Mouse (Mus musculus) intestine, postnatal 0 days (tissue): Measurements from ENCODE around the gene Actl6b. TPM values are rescaled to one million over a fixed set of nuclear protein-coding genes. Genes with fewer than 3 reads are reported as not detected.

Source experiments
- ATAC-seq: fragments of 200-750 bp; cut with Nextera tagmentation; 2 replicates; pipeline ENCODE4 v1.8.0; 2017; ENCODE audit warnings: mild to moderate bottlenecking, moderate TSS enrichment, moderate library complexity
- H3K27ac ChIP-seq: fragments of 300-500 bp; sonication (generic); 2 replicates; pipeline ENCODE4 v1.5.1; 2014; ENCODE audit warnings: mild to moderate bottlenecking, low read depth, low read length, moderate library complexity
- H3K27me3 ChIP-seq: fragments of 300-500 bp; sonication (generic); replicated peaks from 2 replicates; pipeline ENCODE4 v1.6.1; 2014; ENCODE audit warnings: low read length, mixed read lengths; ENCODE audit not compliant: control insufficient read depth, insufficient read depth
- H3K36me3 ChIP-seq: fragments of 300-500 bp; sonication (generic); 2 replicates; pipeline ENCODE4 v1.6.1; 2014; ENCODE audit warnings: mild to moderate bottlenecking, moderate library complexity; ENCODE audit not compliant: control insufficient read depth, insufficient read depth
- H3K4me1 ChIP-seq: fragments of 300-500 bp; sonication (generic); replicated peaks from 2 replicates; pipeline ENCODE4 v1.6.1; 2014; ENCODE audit warnings: antibody characterized with exemption, low read length, mixed read lengths; ENCODE audit not compliant: control insufficient read depth, insufficient read depth
- H3K4me2 ChIP-seq: fragments of 300-500 bp; sonication (generic); replicated peaks from 2 replicates; pipeline ENCODE4 v1.6.1; 2014; ENCODE audit warnings: low read depth, mild to moderate bottlenecking, moderate library complexity
- H3K4me3 ChIP-seq: fragments of 300-500 bp; sonication (generic); 2 replicates; pipeline ENCODE4 v1.5.1; 2014; ENCODE audit warnings: low read depth, low read length
- H3K9ac ChIP-seq: fragments of 300-500 bp; sonication (generic); 2 replicates; pipeline ENCODE4 v1.6.1; 2014; ENCODE audit warnings: mild to moderate bottlenecking, low read depth, low read length
- H3K9me3 ChIP-seq: fragments of 300-500 bp; sonication (generic); 2 replicates; pipeline ENCODE4 v1.6.1; 2016; ENCODE audit warnings: mixed run types; ENCODE audit not compliant: control insufficient read depth
- CTCF ChIP-seq: sonication (generic); IDR thresholded peaks from 2 replicates; pipeline ENCODE4 v1.5.1; 2016; ENCODE audit warnings: low read depth, mild to moderate bottlenecking, control low read depth, antibody characterized with exemption, moderate library complexity
- WGBS: fragments of 180-500 bp; shearing (Covaris S2); extraction: QIAGEN DNeasy Blood & Tissue Kit; methylation state at CpG from one replicate; pipeline ENCODE4 v1.1.7; 2014; 5-methylcytosine and 5-hydroxymethylcytosine counted together
- polyA plus RNA-seq: library from polyadenylated mRNA; unstranded; fragments of >200 nt; fragmentation: Nextera tagmentation; extraction: Ambion mirVana; gene quantifications from 2 replicates; pipeline ENCODE4 v1.2.1, GENCODE M21; 2015

Gene Actl6b
- polyA plus RNA-seq, 1 experiment from 2014 or later = 2.9 TPM

DNA sequence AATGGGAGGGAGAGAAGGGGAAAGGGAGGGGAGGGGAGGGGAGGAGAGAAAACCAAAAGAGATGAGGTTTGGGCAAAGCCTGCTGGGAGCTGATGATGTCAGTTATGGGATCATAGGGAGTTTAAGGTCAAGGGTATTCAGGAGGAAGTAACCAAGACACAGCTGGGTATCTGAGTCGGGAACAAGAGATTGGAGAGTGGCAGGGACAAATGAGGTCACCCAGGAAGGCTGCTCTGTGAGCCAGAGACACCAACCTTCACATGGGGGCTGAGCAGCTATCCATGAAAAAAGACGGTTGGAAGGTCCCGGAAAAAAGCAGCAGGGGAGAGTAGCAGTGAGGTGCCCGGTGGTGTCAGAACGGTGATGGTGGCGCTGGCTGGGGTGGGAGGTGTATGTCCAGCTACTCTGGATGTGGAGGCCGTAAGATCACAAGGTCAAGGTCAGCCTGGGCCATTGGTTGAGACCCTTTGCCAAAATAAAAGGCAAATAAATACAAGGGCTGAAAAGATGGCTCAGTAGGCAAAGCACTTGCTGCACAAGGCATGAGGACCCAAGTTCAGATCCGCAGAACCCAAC, 15.0 kb downstream of the Actl6b start:
- ATAC-seq = no peak
- no peaks in the 10 kb centered on the region for H3K9me3 ChIP-seq
- no peak for TF ChIP-seq CTCF
- 83% methylated on average over 8 of the region's 8 CpGs for WGBS
- H3K27ac ChIP-seq = no peak overlapping the region
- H3K4me3 ChIP-seq = no peak overlapping the region
- H3K36me3 ChIP-seq = no peaks in the 10 kb centered on the region
- no peaks in the 10 kb centered on the region for H3K27me3 ChIP-seq
- H3K4me2 ChIP-seq = no peak overlapping the region
- H3K9ac ChIP-seq = no peak overlapping the region
- no peaks in the 10 kb centered on the region for H3K4me1 ChIP-seq

- no peak overlapping the region for H3K4me3 ChIP-seq
- ATAC-seq = no peak
- no peak overlapping the region for H3K27ac ChIP-seq
- H3K9ac ChIP-seq = no peak overlapping the region
- H3K27me3 ChIP-seq = no peaks in the 10 kb centered on the region
- 74% methylated on average over 12 of the region's 12 CpGs for WGBS
- H3K9me3 ChIP-seq = no peaks in the 10 kb centered on the region
- H3K4me1 ChIP-seq = no peaks in the 10 kb centered on the region
- H3K36me3 ChIP-seq = no peaks in the 10 kb centered on the region
- TF ChIP-seq CTCF = no peak
- H3K4me2 ChIP-seq = no peak overlapping the region
These were observed 15.7 kb downstream of the Actl6b start for GRCm38 (mm10) chr5:137569031-137569430.

GRCm38 (mm10) chr5:137569665-137570064, 16.3 kb downstream of the Actl6b start, which contains the start of gene Tfr2:
Tfr2 (plus strand) TSS chr5:137569840.
- H3K27me3 ChIP-seq = peaks cover 4% of the 10 kb centered on the region
- H3K4me3 ChIP-seq = no peak within 1 kb of the TSS
- no peaks in the 10 kb centered on the region for H3K36me3 ChIP-seq
- H3K4me2 ChIP-seq = 0 out of 2 replicates have a peak within 1 kb of the TSS, but pooled peaks have one; percentile 24
- H3K27ac ChIP-seq = no peak within 1 kb of the TSS
- 19% methylated on average over 9 of the region's 9 CpGs for WGBS
- TF ChIP-seq CTCF = no peak
- H3K9me3 ChIP-seq = no peaks in the 10 kb centered on the region
- no peak within 1 kb of the TSS for H3K9ac ChIP-seq
- no peaks in the 10 kb centered on the region for H3K4me1 ChIP-seq
- peak; percentile 80 for ATAC-seq

DNA sequence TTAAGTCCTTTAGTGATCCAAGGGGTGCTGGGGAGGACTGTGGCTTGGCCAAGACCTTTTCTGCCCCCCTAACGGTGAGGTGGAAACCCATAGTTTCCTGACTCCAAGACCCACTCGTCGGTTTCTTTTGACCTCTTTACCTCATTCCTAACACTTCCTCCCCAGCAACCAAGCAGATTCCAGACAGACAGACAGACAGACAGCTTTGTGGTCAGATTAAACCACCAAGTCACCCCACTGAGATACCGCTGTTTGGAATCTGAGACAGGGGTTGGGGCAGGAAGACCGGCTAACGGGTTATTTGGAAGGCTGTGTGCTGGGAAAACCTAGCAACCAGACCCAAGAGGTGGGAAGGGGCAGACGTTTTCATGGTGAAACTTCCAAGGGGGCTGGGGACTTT, 16.9 kb downstream of the Actl6b start:
- H3K4me1 ChIP-seq = no peaks in the 10 kb centered on the region
- peaks cover 9% of the 10 kb centered on the region for H3K27me3 ChIP-seq
- no peaks in the 10 kb centered on the region for H3K36me3 ChIP-seq
- no peak overlapping the region for H3K27ac ChIP-seq
- H3K9ac ChIP-seq = no peak overlapping the region
- TF ChIP-seq CTCF = no peak
- 51% methylated on average over 7 of the region's 7 CpGs for WGBS
- H3K9me3 ChIP-seq = no peaks in the 10 kb centered on the region
- H3K4me2 ChIP-seq = no peak overlapping the region
- no peak overlapping the region for H3K4me3 ChIP-seq
- no peak for ATAC-seq

DNA sequence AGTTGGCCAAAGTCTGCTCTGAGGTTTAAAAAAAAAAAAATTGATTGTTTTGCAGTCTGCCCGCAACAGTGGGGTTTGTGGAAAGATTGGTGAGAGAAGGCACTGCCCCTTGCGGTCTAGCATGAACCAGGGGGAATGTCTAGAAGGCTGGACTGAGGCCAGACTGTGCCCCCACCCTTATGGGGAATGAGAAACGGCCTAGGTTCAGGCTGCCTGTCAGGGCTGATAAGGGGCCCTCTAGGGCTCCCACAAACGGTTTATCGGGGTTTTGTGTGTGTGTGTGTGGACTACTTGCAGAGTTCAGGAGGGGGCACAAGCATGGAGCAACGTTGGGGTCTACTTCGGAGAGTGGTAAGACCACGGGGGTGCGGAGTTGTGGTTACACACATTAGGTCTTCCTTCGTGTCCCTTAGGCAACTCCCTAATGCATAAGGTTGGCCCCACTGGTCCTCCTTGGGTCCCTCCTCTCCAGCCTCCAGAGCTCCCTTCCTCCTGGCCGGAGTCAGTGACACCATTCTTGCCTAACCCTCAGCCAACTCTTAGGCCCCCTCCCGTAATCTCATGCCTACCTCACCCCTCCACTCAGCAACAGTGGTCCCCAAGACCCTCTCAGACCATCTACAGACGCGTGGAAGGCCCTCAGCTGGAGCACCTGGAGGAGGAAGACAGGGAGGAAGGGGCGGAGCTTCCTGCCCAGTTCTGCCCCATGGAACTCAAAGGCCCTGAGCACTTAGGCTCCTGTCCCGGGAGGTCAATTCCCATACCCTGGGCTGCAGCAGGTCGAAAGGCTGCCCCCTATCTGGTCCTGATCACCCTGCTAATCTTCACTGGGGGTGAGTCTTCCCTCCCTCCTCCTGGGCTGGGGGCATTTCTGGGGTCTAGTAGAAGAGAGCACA, 17.6 kb downstream of the Actl6b start:
- Histone ChIP-seq H3K27me3 (peaks cover 10% of the 10 kb centered on the region), H3K4me1 (no peaks in the 10 kb centered on the region), H3K36me3 (no peaks in the 10 kb centered on the region), H3K4me2 (no peak overlapping the region), H3K4me3 (no peak overlapping the region), H3K9me3 (no peaks in the 10 kb centered on the region), H3K9ac (no peak overlapping the region), H3K27ac (no peak overlapping the region)
- TF ChIP-seq CTCF = no peak
- no peak for ATAC-seq
- WGBS = 74% methylated on average over 17 of the region's 17 CpGs

- WGBS = 6% methylated on average over 27 of the region's 27 CpGs
- ATAC-seq = 0 out of 2 replicates have a peak, but pooled peaks have one; percentile 14
- no peak overlapping the region for H3K9ac ChIP-seq
These were observed 21.2 kb downstream of the Actl6b start for GRCm38 (mm10) chr5:137574470-137574901.

More at GRCm38 (mm10) chr5:137574470-137574901, 21.2 kb downstream of the Actl6b start:
- Histone ChIP-seq H3K9me3 (no peaks in the 10 kb centered on the region), H3K36me3 (no peaks in the 10 kb centered on the region), H3K27me3 (peaks cover 10% of the 10 kb centered on the region), H3K27ac (no peak overlapping the region), H3K4me1 (no peaks in the 10 kb centered on the region), H3K4me3 (peak overlapping the region; percentile 4; the same call in 1 of the 2 replicates), H3K4me2 (peak overlapping the region; percentile 44)
- peak; percentile 54 for TF ChIP-seq CTCF
